Mouse (Mus musculus): ENCODE data around the gene 1110059G10Rik.

1110059G10Rik gene

GRCm38 (mm10) chr9:122950643-122951475, at the start of gene 1110059G10Rik, which contains the start of gene Kif15:
Gene 1110059G10Rik, minus strand, starts transcription at chr9:122951000.
Gene Kif15, plus strand, starts transcription at chr9:122951046.
- peak; percentile 96 for DNase-seq (ENCODE audit: low read depth, low spot score)

- DNase-seq (ENCODE audit: low read depth, low spot score): no peak
These were observed 48.4 kb upstream of the 1110059G10Rik start for GRCm38 (mm10) chr9:122999193-122999586.

GRCm38 (mm10) chr9:122998406-122999192, 47.8 kb upstream of the 1110059G10Rik start:
- DNase-seq (ENCODE audit: low read depth, low spot score): no peak

- no peak for DNase-seq (ENCODE audit: low read depth, low spot score)
These were observed 21.9 kb downstream of the 1110059G10Rik start for GRCm38 (mm10) chr9:122928915-122929314.

GRCm38 (mm10) chr9:122922936-122923381, 27.8 kb downstream of the 1110059G10Rik start, which contains the start of gene Zfp105:
Gene Zfp105, plus strand, starts transcription at chr9:122923072.
- DNase-seq (ENCODE audit: low read depth, low spot score): peak; percentile 75

- no peak for DNase-seq (ENCODE audit: low read depth, low spot score)
These were observed 28.4 kb downstream of the 1110059G10Rik start for GRCm38 (mm10) chr9:122922436-122922835.

- DNase-seq (ENCODE audit: low read depth, low spot score): peak; percentile 71
These were observed 47.9 kb downstream of the 1110059G10Rik start for GRCm38 (mm10) chr9:122902717-122903535.

GRCm38 (mm10) chr9:122901047-122901446, 49.8 kb downstream of the 1110059G10Rik start:
- no peak for DNase-seq (ENCODE audit: low read depth, low spot score)
